Mouse (Mus musculus) E14TG2a.4 (cell line): ENCODE results near the gene Jakmip3.

Experiments used
- H3K27me3 ChIP-seq: 2 replicates; pipeline ENCODE4 v1.6.1; 2014; ENCODE audit warnings: low read length, control low read depth; ENCODE audit not compliant: insufficient read depth
- H3K36me3 ChIP-seq: 2 replicates; pipeline ENCODE4 v1.6.1; 2014; ENCODE audit warnings: low read length, control low read depth; ENCODE audit not compliant: insufficient read depth
- H3K4me1 ChIP-seq: replicated peaks from 2 replicates; pipeline ENCODE4 v1.6.1; 2014; ENCODE audit warnings: low read depth, low read length, control low read depth
- H3K4me3 ChIP-seq: replicated peaks from 2 replicates; pipeline ENCODE4 v1.5.1; 2014; ENCODE audit warnings: mild to moderate bottlenecking, low read length
- H3K9me3 ChIP-seq: 2 replicates; pipeline ENCODE4 v1.6.1; 2014; ENCODE audit warnings: low read length, control low read depth
- CTCF ChIP-seq: conservative IDR thresholded peaks from 2 replicates; pipeline ENCODE4 v1.5.1; 2014; ENCODE audit warnings: low read length
- NANOG ChIP-seq: IDR thresholded peaks from 2 replicates; pipeline ENCODE4 v1.6.1; 2014; ENCODE audit warnings: borderline replicate concordance, low read length, mixed read lengths
- POU5F1 ChIP-seq: IDR thresholded peaks from 2 replicates; pipeline ENCODE4 v1.6.1; 2014; ENCODE audit warnings: low read length, borderline replicate concordance

Gene Jakmip3

DNA sequence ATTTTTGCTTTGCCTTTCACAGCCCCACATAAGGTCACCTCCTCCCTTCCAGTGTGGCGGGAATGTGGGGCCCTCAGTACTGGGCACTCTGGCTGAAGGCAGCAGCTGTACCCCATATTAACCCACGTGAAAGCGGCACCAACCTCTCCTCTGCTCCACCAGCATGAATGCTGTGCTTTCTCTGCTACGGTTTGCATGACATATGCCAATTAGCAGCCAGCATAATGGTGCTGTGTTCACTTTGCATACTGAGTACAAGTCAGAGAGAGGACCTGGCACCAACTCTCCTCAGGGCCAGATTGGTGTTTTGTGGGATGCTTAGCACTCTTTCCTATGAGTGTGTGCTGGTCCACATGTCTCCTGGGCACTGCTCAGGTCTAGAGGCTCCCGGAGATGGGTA is 19.2 kb downstream of the Jakmip3 start:
- Histone ChIP-seq H3K27me3 (peaks cover 5% of the 10 kb centered on the region), H3K4me1 (no peaks in the 10 kb centered on the region)

DNA sequence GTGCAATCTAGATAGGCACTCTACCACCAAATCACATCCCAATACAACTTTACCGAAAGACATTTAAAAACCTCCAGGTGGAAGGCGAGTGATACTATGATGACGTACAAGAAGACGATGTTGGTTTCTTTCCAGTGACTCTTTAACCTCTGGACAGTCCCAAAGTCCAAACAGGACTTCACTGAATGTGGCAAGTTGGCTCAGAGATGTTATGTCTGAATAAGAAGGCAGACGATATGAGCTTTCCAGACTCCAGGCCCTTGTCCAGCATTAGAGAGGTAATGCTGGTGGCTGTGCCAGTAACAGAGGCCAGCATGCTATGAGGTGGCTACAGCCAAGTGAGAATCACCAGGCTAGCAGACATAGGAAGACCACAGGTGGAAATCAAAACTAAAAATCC is 23.2 kb downstream of the Jakmip3 start:
- H3K9me3 ChIP-seq = no peaks in the 10 kb centered on the region
- no peaks in the 10 kb centered on the region for H3K27me3 ChIP-seq
- TF ChIP-seq CTCF = no peak
- TF ChIP-seq POU5F1 = no peak
- no peak for TF ChIP-seq NANOG
- no peak overlapping the region for H3K4me3 ChIP-seq
- H3K36me3 ChIP-seq = no peaks in the 10 kb centered on the region
- peaks cover 12% of the 10 kb centered on the region; the same call in 1 of the 2 replicates for H3K4me1 ChIP-seq

More for the DNA sequence above, 19.2 kb downstream of the Jakmip3 start:
- no peaks in the 10 kb centered on the region for H3K36me3 ChIP-seq
- TF ChIP-seq CTCF (no peak), POU5F1 (no peak), NANOG (no peak)
- no peak overlapping the region for H3K4me3 ChIP-seq
- H3K9me3 ChIP-seq = no peaks in the 10 kb centered on the region

DNA sequence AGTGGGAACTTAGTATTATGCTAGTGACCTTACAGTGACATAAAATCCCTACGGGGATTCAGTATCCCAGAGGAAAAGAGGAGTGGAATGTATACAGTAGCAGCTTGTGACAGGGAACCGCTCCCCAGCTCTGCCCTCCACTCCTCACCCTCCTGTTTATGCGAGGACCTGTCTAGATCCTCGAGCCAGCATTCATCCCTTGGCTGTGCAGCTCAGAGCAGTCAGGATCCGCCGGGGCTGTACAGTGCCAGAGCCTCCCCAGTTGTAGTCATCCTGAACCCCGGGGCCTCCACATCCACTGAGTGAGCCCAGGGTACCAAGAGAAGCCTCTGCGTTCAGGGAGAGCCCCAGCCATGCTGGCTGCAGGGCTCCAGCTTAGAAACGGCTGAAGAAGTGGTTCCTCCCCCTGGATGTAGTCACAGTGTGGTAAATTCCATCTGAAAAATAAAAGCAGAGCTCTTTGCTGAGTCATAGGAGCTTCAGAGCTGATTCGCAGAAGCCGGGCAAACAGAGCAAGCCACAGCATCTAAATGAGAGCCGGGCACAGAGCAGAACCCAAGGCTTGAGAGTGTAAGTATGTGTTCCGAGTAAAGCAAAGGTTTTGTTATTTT is 27.6 kb downstream of the Jakmip3 start:
- no peaks in the 10 kb centered on the region for H3K27me3 ChIP-seq
- TF ChIP-seq NANOG (no peak), POU5F1 (no peak), CTCF (no peak)
- H3K4me3 ChIP-seq = no peak overlapping the region
- no peaks in the 10 kb centered on the region for H3K9me3 ChIP-seq
- peaks cover 12% of the 10 kb centered on the region; the same call in 1 of the 2 replicates for H3K4me1 ChIP-seq
- H3K36me3 ChIP-seq = no peaks in the 10 kb centered on the region

DNA sequence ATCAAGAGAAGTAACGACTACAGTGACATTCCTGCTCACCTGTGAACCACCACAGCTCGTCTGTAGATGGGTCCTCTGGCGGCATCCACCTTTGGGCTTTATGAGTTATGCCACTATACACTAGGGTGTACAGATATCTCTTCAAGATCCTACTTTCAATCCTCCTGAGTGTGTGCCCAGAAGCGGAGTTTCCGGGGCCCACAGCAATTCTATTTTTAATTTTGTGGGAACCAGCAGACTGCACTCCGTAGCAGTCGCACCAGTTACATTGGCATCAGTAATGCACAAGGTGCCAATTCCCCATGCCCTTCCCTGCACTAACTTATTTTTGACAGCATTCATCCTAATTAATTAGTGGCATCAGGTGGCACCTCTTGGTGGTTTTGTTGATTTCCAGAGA is 37.0 kb downstream of the Jakmip3 start:
- no peaks in the 10 kb centered on the region for H3K36me3 ChIP-seq
- H3K27me3 ChIP-seq = no peaks in the 10 kb centered on the region; the same call in 1 of the 2 replicates
- H3K4me1 ChIP-seq = no peaks in the 10 kb centered on the region
- TF ChIP-seq CTCF (no peak), POU5F1 (no peak), NANOG (no peak)
- H3K4me3 ChIP-seq = no peak overlapping the region
- H3K9me3 ChIP-seq = no peaks in the 10 kb centered on the region

DNA sequence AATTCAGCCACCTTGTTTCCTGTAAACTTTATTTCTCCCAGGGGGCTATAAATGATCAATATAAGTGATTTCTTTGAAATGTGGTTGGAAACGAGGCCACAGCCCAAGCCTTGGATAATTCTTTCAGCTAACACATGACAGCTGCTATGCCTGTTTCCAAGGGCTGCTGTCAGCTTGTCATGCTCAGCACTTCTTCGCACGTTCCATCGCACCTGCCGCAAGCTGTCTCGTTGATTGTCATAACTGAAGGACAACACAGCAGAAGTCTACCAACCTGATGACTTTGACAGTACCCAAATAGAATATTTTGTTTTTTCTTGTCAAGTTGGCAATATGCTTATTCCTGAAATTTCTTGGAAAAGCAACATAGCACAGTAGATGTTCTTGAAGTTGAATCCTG is 44.0 kb downstream of the Jakmip3 start:
- Histone ChIP-seq H3K4me1 (no peaks in the 10 kb centered on the region), H3K9me3 (no peaks in the 10 kb centered on the region), H3K36me3 (no peaks in the 10 kb centered on the region), H3K27me3 (peaks cover 9% of the 10 kb centered on the region), H3K4me3 (no peak overlapping the region)
- TF ChIP-seq POU5F1 = no peak
- TF ChIP-seq NANOG = no peak
- TF ChIP-seq CTCF = no peak

DNA sequence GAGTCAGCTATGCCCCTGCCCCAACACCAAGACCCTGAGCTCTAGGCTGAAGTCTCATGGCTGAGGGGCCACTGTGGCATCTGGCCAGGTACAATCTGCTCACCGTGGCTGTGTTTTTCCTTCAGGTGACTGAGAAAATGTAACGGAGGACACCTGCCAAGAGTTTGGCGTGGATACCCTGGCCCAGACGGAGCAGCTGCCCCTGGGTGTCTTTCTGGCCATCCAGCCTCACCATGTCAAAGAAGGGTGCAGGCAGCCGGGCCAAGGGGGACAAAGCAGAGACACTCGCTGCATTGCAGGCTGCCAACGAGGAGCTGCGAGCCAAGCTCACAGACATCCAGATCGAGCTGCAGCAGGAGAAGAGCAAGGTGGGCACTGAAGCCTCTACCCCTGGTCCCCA is 48.6 kb downstream of the Jakmip3 start:
- TF ChIP-seq CTCF (no peak), NANOG (no peak), POU5F1 (no peak)
- H3K9me3 ChIP-seq = 0 out of 2 replicates have a peak, but pooled peaks cover 6% of the 10 kb centered on the region
- H3K27me3 ChIP-seq = peaks cover 14% of the 10 kb centered on the region
- H3K4me1 ChIP-seq = no peaks in the 10 kb centered on the region
- no peaks in the 10 kb centered on the region for H3K36me3 ChIP-seq
- H3K4me3 ChIP-seq = no peak overlapping the region

DNA sequence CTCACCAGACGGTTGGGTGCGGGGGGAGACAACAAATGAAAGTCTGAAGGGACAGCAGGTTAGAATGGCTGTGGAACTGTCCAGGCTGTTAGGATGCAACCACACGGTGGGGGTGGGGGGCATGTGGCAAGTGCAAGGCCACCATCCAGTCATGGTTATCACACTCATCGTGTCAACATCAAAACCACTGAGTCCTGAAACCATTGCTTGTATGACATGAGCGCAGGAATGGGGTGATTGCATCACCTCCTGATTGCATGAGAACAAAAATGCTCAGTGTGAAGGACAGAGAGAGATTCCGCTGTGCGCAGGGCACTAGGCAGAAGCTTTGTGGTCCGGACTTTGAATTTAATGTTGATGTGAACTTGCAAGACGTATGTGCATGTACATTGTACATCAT is 62.2 kb downstream of the Jakmip3 start:
- Histone ChIP-seq H3K9me3 (no peaks in the 10 kb centered on the region), H3K4me3 (no peak overlapping the region), H3K36me3 (no peaks in the 10 kb centered on the region), H3K4me1 (peaks cover 7% of the 10 kb centered on the region; the same call in 1 of the 2 replicates), H3K27me3 (peaks cover 28% of the 10 kb centered on the region)
- TF ChIP-seq NANOG (no peak), CTCF (no peak), POU5F1 (no peak)

DNA sequence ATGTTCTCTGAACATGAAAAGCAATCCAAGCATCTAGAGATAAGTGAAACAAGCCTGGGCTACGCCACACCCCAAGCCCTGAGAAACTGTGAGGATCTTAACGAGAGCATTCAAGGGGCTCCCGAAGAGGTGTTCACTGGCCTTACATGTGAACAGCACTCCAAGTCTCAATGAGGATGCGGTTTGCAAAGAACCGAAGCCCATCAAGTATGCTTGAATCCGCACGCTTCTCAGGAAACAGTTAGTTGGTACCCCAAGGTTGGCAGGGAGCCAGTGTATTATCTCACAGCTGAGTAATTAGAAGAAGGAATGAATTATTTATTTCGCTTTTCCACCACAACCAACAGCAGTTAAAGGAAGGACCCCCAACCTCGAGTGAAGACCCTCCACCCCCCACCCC is 62.7 kb downstream of the Jakmip3 start:
- no peaks in the 10 kb centered on the region for H3K9me3 ChIP-seq
- peaks cover 7% of the 10 kb centered on the region; the same call in 1 of the 2 replicates for H3K4me1 ChIP-seq
- H3K4me3 ChIP-seq = no peak overlapping the region
- H3K36me3 ChIP-seq = no peaks in the 10 kb centered on the region
- TF ChIP-seq POU5F1 = no peak
- no peak for TF ChIP-seq NANOG
- TF ChIP-seq CTCF = no peak
- H3K27me3 ChIP-seq = peaks cover 33% of the 10 kb centered on the region

DNA sequence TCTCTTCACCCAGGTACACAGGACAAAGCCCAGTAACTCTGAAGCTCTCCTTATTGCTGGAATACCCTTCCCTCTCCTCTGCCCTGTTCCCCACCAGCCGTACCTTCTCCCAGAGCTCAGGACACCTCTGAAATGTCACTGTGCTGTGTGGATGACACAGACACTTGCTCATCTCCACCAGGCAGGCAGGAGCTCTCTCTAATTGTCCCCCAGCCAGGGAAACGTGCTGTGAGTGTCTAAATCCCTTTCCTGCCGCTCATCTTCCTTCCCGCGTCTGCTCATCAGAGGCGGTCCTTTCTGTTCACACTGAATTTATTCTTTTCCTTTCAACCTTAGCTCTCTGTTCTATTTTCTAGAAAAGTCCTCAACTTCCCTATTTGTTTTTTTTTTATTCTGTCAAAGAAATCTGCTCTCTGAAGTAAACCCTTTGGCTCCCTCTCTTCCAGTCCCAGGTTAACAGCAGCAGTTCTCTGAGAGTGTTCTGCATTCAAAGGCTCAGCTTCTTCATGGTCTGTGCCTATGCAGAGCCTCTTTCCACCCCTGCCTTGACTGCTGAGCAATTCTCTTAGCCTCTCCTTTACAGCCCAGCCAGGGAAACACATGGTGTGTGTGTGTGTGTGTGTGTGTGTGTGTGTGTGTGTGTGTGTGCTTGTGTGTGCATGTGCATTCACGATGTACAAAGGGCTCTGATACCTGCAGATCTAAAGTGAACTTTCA is 69.4 kb downstream of the Jakmip3 start:
- no peak overlapping the region for H3K4me3 ChIP-seq
- TF ChIP-seq POU5F1 (no peak), CTCF (no peak), NANOG (no peak)
- H3K27me3 ChIP-seq = peaks cover 44% of the 10 kb centered on the region
- peaks cover 12% of the 10 kb centered on the region for H3K4me1 ChIP-seq
- H3K36me3 ChIP-seq = no peaks in the 10 kb centered on the region
- peaks cover 10% of the 10 kb centered on the region for H3K9me3 ChIP-seq
